Mouse (Mus musculus): ENCODE measurements around the gene Pilrb2.

The Pilrb2 gene

DNA sequence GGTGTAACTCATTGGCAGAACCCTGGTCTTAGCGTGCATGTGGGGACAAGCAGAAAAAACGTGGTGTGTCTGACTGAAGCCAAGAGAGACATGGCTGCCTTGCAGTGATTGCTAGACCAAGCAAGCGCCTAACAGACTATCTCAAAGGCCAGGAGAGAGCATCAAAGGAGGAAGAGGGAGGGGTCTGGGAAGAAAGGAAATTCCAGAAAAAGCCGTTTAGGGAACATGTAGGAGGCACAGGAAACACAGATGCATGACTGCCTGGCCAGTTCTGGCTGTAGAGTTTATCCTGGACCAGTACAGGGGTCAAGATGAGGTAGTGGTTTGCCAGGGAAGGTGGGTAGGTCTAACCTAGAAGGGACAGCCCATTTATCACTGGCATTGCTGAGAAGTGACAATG lies 38.1 kb downstream of the Pilrb2 start:
- peak in 1 of 2 experiments; percentile 1 for DNase-seq (ENCODE audit: low spot score in 2 of 2)

DNA sequence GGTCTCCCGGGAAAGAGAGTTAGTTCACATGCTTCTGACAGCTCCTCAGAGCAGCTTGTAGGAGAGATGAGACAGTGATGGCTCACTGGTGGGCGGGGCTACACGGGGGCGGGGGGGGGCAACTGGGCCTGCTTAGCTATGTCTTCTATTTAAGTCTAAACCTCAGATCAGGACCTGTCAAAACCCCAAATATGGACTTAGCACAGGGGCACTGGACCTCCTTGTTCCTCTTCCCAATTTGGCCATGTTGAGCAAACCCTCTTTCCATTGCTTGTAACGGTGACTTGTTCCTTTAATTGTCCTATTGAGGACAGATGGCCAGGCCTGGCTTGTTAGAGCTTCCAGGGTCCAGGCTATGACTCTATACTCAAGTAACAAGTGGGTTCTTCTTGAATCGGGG lies 40.1 kb downstream of the Pilrb2 start:
- no peak for DNase-seq (ENCODE audit: low spot score in 2 of 2)

DNA sequence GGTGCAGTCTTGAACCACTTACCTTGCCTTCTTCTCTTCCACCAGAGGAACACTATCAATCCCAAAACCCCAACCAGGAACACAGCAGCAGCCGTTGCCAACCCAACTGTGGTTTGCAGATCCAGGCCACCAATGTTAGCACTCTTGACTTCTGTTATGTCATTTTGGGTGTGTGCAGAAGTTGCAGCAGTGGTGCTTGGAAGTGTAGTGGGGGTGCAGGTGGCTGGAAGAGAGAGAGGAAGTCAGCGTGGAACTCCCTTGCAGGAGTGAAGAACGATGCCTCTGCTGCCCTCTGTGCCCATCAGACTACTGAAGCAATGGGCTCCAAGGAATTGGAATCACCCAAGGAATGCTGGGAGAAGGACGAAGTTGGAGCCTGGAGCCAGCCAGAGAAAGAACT lies 40.5 kb downstream of the Pilrb2 start:
- peak in 1 of 2 experiments; percentile 1 for DNase-seq (ENCODE audit: low spot score in 2 of 2)

DNA sequence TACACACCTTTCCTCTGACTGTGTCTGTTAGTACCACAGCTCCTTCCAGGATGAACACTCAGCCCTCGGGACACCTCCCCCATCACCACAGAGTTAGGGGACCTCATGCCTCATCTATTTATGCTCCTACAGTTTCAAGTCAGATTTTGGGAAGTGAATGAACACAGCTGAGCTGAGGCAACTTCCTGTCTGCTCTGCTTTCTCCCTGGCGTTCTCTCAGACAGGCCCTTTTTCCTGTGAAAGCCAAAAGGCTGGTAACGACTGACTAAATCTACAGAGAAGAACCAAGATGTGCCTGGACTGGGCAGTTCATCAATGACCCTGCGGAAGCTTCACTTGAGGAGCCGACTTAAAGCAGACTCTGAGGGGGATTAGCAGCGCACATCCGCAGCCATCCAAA lies 41.4 kb downstream of the Pilrb2 start:
- peak in 1 of 2 experiments; percentile 1 for DNase-seq (ENCODE audit: low spot score in 2 of 2)

DNA sequence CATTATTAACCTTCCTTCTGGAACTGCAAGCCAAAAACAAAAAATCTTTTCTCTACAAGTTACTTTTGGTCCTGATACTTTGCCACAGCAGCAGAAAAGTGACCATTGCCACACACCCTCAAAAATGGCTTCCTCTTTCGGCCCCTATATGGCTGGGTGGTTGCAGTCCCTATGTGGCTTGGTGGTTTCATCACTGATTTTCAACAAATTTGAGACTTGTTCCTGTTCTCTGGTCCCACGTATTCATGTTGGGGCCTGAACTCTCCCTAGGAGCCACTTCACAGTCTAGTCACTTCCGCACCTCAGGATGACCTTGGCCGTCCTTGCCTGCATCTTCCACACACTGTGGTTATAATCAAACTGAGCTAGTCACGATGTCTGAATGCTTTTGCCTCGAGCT lies 42.9 kb downstream of the Pilrb2 start:
- peak in 1 of 2 experiments; percentile 2 for DNase-seq (ENCODE audit: low spot score in 2 of 2)

DNA sequence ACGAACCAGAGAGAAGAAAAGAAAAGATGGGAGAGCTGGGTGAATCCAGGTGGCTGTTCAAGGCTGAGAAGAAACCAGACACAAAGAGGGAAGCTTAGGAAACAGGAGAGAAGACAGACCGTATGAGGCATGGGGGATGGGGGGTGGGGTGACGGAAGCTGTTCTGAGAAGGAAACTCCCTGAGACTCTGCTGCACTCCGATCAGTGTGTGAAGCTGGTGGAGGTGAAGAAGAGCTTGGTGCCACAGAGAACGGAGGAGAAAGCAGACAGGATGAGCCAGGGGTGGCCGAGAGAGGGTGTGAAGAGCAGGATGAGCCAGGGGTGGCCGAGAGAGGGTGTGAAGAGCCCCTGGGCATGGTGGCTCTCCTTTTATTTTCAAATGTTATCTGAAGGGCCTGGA lies 45.2 kb downstream of the Pilrb2 start:
- no peak for DNase-seq (ENCODE audit: low spot score in 2 of 2)

DNA sequence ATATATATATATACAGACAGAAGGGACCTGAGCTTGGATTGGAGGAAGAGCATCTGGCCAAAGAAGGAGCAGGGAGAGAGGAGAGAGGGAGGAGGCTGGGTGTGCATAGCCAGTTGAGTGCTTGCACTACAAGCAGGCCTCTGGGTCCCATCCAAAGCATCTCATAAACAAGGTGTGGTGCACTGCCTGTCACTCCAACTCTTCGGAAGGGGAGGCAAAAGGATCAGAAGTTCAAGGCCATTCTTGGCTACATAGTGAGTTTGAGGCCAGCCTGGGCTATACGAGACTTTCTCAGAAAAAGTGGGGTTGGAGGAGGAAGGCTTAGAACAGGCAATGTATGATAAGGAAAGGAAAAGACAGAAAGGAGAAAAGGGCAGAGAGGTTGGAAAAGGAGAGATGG lies 45.6 kb downstream of the Pilrb2 start:
- no peak for DNase-seq (ENCODE audit: low spot score in 2 of 2)

DNA sequence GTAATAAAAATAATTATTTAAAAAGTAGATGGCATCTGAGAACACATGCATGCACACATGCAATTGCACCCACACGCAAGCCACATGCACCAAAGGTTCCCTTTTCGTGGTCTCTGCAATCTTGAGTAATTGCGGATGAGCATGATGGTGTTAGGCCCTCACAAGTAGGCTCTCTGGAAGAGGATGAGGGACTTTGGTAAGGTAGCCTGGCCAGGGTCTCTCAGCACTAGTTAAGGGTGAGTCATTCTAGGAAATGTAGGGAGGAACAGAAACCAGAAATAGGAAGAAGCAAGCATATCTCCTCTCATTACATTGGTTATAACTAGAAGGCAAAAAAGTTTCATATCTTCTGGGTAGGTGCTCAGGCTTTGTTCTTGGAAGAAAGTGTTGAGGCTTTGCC lies 46.6 kb downstream of the Pilrb2 start:
- DNase-seq (ENCODE audit: low spot score in 2 of 2), result no peak

DNA sequence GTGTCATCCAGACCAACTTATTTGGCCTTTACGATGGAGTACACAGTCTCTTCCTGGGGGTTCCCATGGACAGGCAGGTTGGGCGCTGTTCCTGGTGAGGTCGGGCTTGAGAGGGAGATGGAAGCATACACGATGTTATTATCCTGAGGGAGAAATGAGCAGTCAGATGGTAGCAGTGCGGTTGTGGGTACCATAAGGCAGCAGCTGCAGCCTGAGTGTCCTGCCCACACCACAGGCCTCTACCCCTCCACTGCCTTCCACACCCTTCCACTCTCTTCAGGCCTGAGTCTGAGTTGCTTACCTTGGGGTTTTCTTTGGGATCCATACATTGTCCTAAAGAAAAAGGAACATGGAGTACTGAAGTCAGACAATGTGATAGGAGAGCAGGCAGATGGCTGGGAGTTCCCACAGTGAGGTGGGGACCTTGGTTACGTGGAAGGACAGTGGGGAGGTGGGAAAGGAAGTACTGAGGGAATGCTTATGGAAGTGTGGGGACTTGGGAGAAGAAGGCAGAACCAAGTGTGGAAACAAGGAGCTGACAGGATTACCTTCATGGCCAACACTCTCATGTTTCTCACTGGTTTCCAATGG lies 48.1 kb downstream of the Pilrb2 start:
- no peak for DNase-seq (ENCODE audit: low spot score in 2 of 2)

DNA sequence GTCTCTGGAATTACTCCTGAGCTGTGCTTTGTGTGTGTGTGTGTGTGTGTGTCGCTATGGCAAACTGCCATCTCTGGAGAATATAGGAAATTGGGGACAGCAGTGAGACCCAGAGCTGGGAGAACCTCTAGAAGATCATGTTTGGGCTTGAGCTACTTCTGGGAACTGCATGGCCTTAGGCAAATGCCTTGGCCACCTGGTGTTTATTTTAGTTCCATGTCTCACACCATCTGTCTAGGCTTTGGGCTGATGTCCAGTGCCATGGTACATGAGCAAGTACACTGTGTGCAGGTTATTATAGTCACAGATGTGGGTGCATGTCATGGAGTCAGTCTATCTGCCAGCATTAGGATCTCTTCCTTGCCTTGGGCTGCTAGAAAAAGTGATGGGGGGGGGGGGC lies 49.0 kb downstream of the Pilrb2 start:
- DNase-seq (ENCODE audit: low spot score in 2 of 2), result no peak

DNA sequence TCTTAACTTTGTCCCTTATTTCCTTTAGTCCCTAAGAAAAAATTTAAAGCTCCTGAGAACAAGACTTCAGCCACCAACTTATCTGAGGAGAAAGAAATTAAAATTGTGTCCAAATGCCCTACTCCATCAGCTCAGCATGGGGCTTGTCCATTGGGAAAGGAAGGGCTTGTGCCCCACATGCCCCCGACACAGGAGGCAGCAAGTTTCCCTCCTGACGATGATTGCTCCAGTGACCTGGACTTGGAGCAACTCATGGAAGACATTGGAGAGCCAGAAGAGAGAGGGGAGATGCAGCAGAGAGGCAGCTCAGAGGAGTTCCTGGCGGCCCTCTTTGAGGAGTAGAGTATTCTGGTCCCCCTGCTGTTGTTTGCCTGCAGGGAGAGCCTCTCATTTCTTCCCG lies 49.5 kb downstream of the Pilrb2 start:
- DNase-seq (ENCODE audit: low spot score in 2 of 2), result no peak

DNA sequence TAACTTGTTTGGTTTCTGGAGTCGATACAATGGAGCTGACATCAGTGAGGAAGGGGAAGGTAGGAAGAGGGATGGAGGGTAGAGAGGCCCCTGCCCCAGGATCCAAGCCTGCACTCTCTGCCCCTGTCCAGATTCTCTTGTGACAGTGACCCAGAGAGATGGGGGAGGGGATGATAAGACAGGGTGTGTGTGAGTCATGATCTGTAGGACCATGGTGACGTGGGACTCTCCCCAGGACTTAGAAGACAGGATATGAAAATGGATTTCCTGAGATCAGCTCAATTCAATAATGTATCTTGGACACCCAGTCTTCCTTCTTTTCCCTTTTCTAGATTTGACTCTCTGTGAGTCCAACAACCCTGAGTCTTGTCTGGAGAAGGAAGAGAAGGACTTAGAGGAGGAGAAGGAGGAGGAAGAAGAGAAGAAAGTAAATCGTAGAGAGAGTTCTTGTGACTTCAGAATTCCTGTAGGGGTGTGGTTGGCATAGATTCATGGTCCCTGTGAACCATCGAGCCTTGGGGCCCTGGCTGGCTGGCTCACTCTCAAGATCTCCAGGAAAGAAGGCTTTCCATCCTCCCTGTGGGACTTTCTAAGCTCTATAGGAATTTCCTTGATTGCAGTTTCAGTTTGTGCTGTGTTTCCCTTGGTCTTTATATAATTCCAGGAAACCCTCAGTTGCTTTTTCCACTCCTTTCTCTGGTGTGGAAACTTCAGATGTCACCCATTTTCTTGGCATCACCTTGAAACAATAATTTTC lies 54.0 kb downstream of the Pilrb2 start:
- DNase-seq (ENCODE audit: low spot score in 2 of 2), result no peak

All from thymus, postnatal 10 days (tissue).